Mouse (Mus musculus) retina, adult 2 months (tissue): ENCODE measurements around the gene Ccr1l1.

ENCODE experiments used
- DNase-seq: peaks from one replicate; pipeline ENCODE4 v3.0.0-alpha.2; 2012; ENCODE audit warnings: low read depth, low spot score

The Ccr1l1 gene

GRCm38 (mm10) chr9:123960161-123960560 lies 18.0 kb downstream of the Ccr1l1 start:
- DNase-seq = no peak

GRCm38 (mm10) chr9:123957911-123958413 lies 20.2 kb downstream of the Ccr1l1 start:
- DNase-seq = no peak

DNA sequence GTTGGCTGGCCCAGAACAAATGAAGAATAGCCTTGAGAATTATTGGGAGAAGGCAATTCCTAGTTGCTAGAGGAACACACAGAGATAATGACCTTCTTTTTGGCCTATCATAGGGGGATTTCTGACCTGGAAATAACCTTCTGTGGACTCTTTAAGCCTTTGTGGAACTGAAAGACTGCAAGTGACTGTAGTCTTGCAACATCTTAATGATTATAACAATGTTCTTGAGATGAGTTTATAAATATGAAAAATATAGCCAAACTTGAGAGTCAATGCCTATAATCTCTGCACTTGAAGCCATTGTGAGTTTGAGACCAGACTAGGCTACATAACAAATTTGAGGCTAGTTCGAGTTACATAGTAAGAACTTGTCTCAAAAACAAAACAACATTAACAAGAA lies 21.3 kb downstream of the Ccr1l1 start:
- no peak for DNase-seq

DNA sequence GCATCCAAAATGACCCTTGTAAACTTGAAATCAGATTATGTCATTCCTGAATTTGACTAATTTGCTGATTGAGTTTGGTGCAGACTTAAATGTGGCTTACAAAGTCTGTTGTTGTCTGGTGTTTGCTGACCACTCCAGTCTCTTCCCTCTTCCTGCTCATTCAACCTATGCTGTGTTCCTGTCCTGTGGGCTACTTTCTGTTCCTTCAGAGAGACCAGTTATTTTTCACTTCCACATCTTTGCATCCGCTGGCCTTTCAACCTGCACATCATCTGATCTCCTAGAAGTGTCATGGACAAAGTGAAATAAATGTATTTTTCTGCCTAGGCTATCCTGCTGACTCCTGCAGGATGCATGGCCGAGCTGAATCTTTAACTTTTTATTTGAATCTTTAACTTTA lies 24.7 kb downstream of the Ccr1l1 start:
- DNase-seq = no peak

DNA sequence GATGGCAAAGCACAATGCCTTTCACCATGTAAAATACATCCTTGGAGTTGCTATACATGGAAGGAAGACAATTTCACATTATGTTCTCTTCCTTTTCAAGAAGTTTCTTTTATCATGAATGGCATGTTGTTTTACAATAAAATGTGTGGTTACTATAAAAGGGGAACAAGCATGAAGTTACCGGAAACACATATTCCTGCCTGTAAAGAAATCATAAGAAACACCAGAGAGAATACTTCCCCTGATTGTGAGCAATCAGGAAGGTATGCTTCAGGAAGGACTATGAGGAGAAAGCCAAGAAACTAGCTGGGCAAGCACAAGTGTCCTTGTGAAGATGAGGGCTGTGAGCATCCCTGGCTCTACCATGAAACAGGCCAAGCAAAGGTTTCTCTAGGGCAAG lies 27.0 kb downstream of the Ccr1l1 start:
- no peak for DNase-seq

DNA sequence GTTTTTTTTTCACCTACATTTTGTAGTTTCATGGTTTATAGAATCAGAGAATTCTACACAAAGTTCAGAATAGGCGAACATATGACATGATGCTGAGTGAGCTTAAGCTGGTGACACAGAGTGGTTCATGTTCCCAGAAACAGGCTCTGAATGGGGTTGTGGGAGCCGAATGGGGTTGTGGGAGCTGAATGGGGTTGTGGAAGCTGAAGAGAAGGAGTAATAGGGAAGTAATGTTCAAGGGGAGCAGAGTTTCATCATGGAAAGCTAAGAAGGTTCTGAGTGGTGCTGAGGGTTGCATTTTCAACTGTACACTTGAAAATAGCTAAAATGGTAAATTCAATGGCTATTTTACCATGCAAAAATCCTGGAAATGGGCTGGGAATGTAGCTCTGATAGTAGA lies 28.8 kb downstream of the Ccr1l1 start:
- DNase-seq = no peak

- no peak for DNase-seq
Measured at GRCm38 (mm10) chr9:123947815-123948214, 30.4 kb downstream of the Ccr1l1 start.

DNA sequence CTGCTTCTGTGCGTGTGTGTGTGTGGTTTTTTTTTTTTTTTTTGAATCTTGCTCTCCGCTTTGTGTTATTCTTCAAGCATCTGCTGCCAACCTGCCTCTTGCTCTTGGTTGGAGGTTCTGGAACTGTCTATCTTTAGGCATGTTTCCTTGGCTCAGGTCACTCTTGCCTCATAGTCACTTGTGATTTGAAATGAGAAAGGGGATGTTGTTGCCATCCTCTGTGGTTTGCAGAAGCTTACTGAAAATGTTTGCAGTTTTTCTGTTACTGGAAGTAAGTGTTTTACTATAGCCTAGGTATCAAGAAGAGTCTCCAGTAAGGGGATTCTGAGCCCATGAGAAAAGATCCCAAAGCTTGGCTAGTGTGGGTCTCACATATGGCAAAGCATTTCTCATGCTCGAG lies 36.2 kb downstream of the Ccr1l1 start:
- DNase-seq = no peak

DNA sequence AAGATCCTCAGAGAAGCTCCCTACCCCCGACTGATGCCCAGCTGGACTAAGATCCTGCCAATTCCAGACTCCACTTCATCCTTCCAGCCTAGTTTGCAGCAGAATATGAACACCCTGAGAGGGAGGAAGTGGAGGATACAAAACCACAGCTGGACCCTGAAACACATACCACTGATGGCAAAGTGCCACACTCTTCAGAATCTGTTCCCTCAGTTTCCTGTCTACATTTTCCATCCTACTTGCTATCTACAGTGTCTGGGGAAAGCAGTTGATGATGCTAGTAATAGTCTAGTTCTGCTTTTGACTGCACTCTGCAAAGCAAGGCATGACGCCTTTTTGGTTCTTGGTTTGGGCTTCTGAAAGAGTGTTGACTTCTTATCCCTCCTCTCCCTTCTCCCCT lies 36.9 kb downstream of the Ccr1l1 start:
- no peak for DNase-seq

DNA sequence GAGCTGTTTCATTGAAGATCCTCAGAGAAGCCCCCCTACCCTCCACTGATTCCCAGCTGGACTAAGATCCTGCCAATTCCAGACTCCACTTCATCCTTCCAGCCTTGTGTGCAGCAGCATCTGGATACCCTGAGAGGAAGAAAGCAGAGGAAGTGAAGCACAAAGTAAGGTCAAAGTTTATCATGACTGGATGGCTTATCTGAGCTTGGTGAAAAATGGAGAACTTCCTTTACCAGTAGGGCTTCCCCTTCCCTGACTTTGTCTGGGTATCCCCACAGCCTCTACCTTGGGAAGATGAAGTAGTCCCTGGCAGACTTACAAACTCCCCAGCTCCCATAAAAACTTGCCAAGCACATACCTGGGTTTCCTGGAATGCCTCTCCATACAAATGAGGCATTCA lies 37.6 kb downstream of the Ccr1l1 start:
- DNase-seq = no peak

DNA sequence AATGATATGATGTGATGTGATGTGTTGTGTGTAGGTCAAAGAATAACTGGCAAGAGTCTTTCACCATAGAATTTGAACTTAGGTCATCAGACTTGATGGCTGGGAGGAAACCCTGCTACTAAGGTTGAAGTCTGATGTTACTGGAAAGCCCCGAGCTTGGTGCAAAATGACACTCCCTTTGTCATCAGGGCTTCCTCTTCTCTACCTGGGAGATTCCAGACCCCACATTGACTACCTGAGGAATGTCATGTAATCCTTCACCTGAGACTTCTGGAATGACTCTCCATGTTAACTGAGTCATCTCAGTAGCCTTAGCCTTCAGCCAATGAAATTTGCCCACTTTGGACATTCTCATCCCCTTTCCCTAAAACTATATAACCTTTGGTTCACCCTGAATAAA lies 38.0 kb downstream of the Ccr1l1 start:
- no peak for DNase-seq

DNA sequence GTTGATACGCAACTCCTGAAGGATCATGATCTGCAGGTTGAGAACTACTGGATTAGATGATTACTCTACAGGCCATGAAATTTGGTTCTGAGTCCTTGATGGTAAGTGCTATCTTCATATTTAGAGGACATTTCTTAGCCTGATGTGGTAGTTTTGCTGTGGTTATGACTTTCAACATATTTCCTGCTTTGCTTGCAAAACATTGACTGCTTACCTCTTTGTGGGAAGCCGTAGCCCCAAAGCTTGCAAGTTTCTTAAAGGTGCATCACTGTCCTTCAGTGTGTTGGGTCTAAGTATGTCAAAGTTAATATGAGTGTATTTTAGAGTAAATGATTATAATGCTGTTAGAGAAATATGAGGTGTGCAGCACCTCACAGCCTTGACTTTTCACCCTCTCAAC lies 40.2 kb downstream of the Ccr1l1 start:
- DNase-seq = no peak

GRCm38 (mm10) chr9:123936604-123937280 lies 41.5 kb downstream of the Ccr1l1 start:
- no peak for DNase-seq

GRCm38 (mm10) chr9:123935776-123936175 lies 42.4 kb downstream of the Ccr1l1 start:
- no peak for DNase-seq

GRCm38 (mm10) chr9:123935346-123935745 lies 42.9 kb downstream of the Ccr1l1 start:
- DNase-seq = no peak

DNA sequence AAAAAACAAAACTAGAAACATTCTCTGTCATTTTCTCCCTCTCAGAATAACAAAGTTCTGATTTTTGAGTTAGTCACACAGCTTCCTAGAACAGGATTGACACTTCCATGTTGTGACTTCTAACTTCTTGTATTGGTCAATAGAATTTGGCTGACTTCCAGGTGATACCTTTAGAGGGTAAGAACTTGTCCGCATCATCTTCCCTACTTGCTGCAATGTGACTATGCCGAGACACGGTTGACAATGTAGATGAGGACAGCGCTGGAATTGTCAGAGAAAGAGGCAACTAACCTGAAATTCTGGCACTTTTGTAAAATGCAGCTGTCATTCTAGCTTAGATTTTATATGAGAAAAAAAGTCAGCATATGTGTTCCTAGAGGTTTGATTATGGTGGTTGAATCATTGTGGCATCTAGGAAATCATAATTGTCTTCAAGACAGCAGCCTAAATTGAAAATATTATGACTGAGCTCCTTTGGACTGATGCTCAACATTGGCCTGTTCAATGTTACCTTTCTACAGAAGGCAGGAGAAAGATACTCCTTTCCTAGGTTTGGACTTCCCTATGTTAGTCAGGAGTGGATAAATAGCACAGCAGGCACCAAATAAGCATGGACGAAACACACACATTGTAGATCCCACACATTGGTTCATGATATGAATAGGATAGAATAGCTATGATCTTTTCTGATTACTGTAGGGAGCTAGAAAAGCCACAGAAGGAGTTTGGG lies 44.3 kb downstream of the Ccr1l1 start:
- DNase-seq = no peak

GRCm38 (mm10) chr9:123932911-123933675 lies 45.1 kb downstream of the Ccr1l1 start:
- no peak for DNase-seq

DNA sequence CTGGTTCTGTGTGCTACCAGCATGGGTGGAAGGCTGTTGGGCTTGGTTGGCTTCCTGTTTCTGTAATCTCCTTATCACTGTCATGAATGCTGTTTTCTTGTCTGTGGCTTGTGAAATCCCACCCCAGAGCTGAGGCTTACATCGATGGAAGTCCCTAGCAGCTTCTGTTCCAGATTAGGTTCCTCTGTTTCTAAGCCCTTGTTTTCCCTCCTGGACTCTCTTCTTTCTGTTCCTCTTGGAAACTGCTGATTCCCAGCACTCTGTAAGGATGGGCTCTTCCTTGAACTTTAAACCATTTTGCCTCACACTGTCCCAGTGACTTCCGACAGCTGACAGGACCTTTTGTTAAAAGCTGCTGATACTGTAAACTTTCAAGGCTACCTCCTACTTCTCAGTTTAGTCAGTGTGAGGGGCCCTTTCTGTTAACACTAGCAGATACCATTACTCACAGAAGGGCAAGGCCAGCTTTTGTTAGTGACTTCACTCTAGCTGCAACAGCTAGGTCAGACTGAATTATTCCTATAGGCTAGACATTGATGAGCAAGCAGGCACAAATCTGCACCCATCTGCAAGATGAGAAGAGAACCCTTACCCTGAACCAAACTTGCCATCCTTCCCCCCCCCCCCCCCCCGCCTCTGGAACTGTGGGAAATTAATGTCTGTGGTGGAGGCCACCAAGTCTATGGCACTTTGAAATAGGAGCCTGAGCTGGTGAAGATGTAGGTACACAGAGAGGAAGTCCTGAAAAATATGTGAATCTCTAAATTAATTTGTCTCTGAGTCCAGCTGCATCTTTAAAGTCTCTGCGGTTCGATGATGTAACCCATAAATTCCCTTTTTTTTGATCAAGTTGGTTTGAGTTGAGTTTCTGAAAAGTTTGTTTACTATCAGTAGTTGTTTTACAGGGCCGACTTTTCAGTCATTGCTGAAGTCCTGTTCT lies 46.2 kb downstream of the Ccr1l1 start:
- no peak for DNase-seq

GRCm38 (mm10) chr9:123930926-123931325 lies 47.3 kb downstream of the Ccr1l1 start:
- no peak for DNase-seq

DNA sequence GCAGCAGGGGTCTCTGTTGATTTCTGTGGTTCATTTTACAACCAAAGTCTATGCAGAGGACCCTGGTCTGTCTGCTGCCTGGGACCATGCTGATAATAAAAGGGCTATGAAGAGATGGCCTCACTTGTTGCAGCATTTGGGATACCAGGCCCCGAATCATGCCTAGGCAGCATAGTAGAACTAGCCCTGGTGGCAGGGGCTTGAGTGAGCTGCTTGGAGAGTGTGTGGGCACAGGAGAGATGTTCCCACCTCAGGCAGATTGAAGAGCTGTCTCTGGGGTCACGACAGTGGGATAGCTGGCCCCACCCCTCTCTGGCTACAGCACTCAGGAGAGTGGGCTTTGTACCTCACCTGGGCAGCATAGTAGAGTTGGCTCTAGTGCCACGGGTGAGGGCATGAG lies 47.7 kb downstream of the Ccr1l1 start:
- no peak for DNase-seq

DNA sequence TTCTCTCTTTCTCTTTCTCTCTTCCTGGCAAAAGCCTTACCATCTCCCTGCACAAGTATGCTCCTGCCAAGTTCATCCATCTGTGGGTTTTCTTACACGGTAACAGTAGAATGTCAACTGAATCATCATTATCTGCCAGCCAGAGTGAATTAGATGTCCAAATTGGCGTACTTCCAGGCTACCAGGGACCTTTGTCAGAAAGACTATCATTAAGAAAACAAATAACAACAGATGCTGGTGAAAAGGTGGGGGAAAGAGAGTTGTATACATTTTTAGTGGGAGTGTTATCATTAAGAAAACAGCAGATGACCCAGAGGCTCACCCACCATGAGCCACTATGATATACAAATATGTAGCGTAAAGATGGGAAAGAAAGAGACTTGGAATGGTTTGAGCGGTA lies 48.3 kb downstream of the Ccr1l1 start:
- DNase-seq = no peak
